Mouse (Mus musculus) embryonic stem cell, embryonic (primary cell): ENCODE results near the gene Prkd2.

ENCODE experiments used
- CTCF ChIA-PET, 4 experiments: fragments of 300-600 bp in 2 of 4; fragments of 350-600 bp in 2 of 4; sonication (Branson Sonifier 250); formaldehyde crosslinking; loops; one replicate each; lab custom pipeline; 2022; ENCODE audit warnings: inconsistent platforms in 2 of 4; lab: Charles Lee
- POLR2A ChIA-PET, 4 experiments: fragments of 300-600 bp in 2 of 4; fragments of 350-600 bp in 2 of 4; sonication (Branson Sonifier 250); formaldehyde crosslinking; loops; one replicate each; lab custom pipeline; 2022; ENCODE audit warnings: antibody characterized with exemption in 4 of 4, inconsistent platforms in 1 of 4; lab: Charles Lee

Prkd2 gene

DNA sequence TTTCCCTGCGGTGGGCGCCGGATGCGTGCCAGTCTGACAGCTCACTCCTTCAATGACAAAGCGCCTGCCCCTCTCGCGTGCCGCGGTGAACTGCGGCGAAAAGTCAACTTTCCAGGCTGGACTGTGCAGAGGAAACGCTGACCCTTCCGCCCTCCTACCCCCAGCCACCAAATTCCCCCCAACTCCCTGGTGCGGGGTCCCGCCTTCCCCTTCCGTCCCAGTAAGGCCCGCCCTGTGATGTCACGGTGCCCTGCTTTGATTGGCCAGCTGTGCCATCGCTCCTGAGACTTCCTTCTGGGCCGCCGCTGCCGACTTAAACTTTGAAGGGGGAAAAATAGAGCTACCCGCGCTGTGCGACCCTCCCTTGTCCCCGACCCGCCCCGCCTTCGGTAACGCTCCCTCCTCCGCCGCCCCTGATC lies at the start of gene Prkd2:
Gene Prkd2, plus strand, starts transcription at position 258 of the 419 bp plus-strand sequence.
- POLR2A ChIA-PET: interaction anchor here (0.6 to 2.8 kb wide), 20 partner anchors 9 to 181 kb away, joined by 3 to 10 read pairs (median 4); partner anchors contain the start of genes Slc1a5 (in 2 of the 4), Strn4 (in 2 of the 4) and Fkrp (in 1 of the 4)
- CTCF ChIA-PET: interaction anchor here (0.5 to 2.6 kb wide), 19 partner anchors 12 to 466 kb away, joined by 3 to 7 read pairs (median 3); partner anchors contain the start of gene Gng8 (in 1 of the 4)

DNA sequence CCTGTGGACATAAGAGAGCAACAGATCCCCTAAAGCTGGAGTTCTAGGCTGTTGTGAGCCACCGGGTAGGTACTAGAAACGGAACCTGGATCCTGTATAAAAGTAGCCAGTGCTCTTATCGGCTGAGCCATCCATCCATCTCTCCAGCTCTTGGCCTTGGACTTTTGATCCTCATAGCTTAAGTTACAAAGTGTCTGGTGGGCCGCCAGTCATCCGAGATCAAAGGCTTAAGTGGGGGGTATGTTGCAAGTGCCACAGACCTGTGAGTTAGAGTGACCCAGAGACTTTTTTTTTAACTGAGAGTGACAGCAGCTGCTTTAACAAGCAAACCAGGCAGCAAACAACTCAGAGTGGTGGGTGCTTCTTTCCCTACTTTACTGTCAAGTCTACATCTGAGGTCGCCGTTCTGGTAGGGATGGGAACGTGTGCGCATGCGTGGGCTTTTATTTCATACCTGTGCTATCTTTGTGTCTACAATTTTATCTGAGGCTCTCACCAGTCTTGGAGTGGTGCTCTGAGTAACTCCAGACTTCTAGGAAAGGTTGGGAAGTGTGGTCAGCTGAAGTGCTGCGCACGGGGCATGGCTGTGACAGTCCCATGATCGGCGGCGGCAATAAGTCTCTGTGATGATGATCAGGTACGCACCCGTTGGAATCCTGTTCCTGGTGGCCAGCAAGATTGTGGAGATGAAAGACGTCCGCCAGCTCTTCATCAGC lies 49.5 kb upstream of the Prkd2 start:
- CTCF ChIA-PET: interaction anchor here in 3 of 4 experiments (0.6 to 1.2 kb wide), 8 partner anchors 8 to 290 kb away, joined by 3 to 5 read pairs (median 3); partner anchors contain the start of gene Gng8 (in 1 of the 3)
- POLR2A ChIA-PET: interaction anchor here (0.6 to 4.9 kb wide), 22 partner anchors 9 to 508 kb away, joined by 3 to 76 read pairs (median 4); partner anchors contain the start of genes Slc1a5 (in 3 of the 4), Ap2s1 (in 2 of the 4) and Dact3 (in 1 of the 4)

DNA sequence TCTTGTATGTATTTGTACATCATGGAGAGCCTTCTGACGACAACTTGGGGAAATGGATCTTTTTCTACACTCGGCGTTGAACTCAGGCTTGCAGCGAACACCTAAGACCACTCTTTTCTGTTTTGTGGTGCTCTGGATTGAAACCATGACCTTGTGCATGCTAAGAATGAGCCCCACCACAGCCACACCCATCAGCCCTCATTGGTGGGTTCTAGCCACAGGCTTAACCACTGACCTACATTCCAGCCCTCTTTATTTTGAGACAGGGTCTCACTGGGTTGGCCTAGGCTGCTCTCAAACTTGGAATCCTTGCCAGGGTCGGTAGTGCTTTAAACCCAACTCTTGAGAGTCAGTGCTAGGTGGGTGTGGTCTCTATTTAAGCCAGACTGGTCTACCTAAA lies 47.8 kb upstream of the Prkd2 start:
- POLR2A ChIA-PET: interaction anchor here in 3 of 4 experiments (0.6 to 4.9 kb wide), 17 partner anchors 9 to 47 kb away, joined by 3 to 76 read pairs (median 4); partner anchors contain the start of gene Slc1a5 (in 3 of the 3)
- CTCF ChIA-PET: interaction anchor here in 2 of 4 experiments (0.9 to 1.3 kb wide), 5 partner anchors 49 to 97 kb away, joined by 3 to 6 read pairs (median 4); partner anchors contain the start of gene Gng8 (in 1 of the 2)

DNA sequence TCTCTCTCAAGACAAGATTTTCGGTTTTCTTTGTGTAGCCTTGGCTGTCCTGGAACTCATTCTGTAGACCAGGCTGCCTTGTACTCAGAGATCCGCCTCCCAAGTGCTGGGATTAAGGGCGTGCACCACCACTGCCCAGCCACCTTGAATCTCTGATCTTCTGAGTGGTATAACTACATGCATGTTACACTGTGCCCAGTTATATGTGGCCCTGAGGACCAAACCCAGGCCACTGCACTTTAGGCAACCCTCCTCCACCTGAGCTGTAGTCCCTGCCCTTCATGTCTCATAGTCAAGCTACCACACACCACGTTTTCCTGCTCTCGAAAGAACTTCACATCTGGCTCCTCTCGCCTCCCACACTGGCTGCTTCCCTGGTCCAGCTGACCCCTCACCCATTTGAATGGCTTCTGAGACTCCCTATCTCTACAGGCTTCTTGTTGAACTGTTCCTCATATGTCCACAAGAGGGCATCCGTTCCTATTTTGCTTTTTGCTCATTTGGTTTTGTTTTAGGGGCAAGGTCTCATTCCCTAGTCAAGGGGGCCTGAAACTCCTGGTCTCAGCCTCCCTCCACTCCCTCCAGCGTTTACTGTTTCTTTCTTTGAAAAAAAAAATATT lies 38.2 kb upstream of the Prkd2 start:
- ChIA-PET POLR2A (interaction anchor here in 2 of 4 experiments (0.6 to 1.5 kb wide), 3 partner anchors 10 to 61 kb away, joined by 3 to 12 read pairs (median 5); no protein-coding TSS in a partner anchor), CTCF (interaction anchor here in 3 of 4 experiments (0.7 to 1.1 kb wide), 3 partner anchors 24 to 71 kb away, joined by 3 to 4 read pairs (median 3); no protein-coding TSS in a partner anchor)

DNA sequence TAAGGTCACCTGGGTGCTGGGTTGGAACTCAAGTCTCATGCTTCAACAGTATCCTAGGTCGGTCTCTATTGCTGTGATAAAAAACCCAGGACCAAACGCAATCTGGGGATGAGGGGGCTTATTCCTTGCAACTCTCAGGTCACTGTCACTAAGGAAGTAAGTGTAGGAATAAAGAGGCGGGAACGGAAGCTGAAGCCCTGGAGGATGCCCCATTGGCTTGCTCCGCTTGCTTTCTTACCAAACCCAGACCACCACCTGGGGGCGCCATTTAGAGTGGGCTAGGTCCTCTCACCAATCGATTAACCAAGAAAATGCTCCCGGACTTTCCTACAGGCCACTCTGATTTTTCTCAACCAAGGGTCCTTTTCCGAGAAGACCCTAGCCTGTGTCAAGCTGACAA lies 34.8 kb upstream of the Prkd2 start:
- ChIA-PET POLR2A (interaction anchor here (0.5 to 1.7 kb wide), 24 partner anchors 9 to 191 kb away, joined by 3 to 8 read pairs (median 4); partner anchors contain the start of genes Slc1a5 (in 3 of the 4), Fkrp (in 1 of the 4), Gng8 (in 1 of the 4) and Prkd2 (in 1 of the 4)), CTCF (interaction anchor here (0.5 to 2.0 kb wide), 40 partner anchors 8 to 263 kb away, joined by 3 to 15 read pairs (median 4); partner anchors contain the start of genes Gng8 (in 2 of the 4), Fkrp (in 1 of the 4), Gm42372 (in 1 of the 4) and Prkd2 (in 1 of the 4))

DNA sequence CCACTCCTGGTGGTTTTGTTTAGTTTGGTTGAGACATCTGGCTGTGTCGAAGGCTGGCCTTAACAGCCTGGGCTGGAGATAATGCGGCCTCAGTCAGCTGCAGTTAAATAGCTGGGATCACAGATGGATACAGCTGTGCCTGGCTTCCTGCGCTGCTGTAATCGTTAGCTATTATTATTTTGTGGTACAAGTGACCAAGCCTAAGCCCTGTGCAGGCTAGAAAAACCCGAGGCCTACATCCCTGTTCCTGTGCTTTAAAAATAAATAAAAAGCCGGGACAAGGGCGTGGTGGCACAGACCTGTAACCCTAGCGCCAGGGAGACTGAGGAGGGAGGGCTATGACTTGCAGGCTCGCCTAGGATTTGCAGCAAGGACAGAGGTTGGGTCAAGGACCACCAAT lies 34.1 kb upstream of the Prkd2 start:
- ChIA-PET POLR2A (interaction anchor here in 2 of 4 experiments (0.6 to 1.7 kb wide), 7 partner anchors 12 to 94 kb away, joined by 3 to 6 read pairs (median 3); no protein-coding TSS in a partner anchor), CTCF (interaction anchor here in 3 of 4 experiments (0.5 to 2.0 kb wide), 10 partner anchors 11 to 87 kb away, joined by 3 to 15 read pairs (median 4); partner anchors contain the start of gene Gng8 (in 1 of the 3))

DNA sequence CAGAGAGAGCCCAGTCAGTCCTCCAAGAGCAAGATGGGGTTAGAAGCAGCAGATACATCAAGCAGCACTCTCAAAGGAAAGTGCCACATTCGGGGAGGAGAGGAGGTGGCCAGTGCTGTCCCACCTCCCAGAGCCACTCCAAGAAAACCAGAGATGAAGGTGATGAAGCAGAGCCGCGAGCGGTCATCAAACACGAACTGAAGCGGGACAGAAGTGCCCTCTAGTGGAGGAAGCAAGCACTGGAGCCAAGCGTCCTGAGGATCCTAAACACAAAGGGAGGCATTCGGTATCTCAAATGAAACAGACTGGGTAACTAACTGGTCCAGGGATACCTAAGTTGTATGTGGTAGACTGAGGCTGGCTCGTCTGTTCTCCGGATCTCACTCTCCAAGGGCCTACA lies 33.0 kb upstream of the Prkd2 start:
- ChIA-PET POLR2A (interaction anchor here in 2 of 4 experiments (0.7 to 3.6 kb wide), 17 partner anchors 11 to 82 kb away, joined by 3 to 15 read pairs (median 4); partner anchors contain the start of genes Slc1a5 (in 2 of the 2) and Gng8 (in 1 of the 2)), CTCF (interaction anchor here in 2 of 4 experiments (0.6 to 3.8 kb wide), 8 partner anchors 10 to 284 kb away, joined by 3 to 18 read pairs (median 5); partner anchors contain the start of gene Gng8 (in 1 of the 2))

DNA sequence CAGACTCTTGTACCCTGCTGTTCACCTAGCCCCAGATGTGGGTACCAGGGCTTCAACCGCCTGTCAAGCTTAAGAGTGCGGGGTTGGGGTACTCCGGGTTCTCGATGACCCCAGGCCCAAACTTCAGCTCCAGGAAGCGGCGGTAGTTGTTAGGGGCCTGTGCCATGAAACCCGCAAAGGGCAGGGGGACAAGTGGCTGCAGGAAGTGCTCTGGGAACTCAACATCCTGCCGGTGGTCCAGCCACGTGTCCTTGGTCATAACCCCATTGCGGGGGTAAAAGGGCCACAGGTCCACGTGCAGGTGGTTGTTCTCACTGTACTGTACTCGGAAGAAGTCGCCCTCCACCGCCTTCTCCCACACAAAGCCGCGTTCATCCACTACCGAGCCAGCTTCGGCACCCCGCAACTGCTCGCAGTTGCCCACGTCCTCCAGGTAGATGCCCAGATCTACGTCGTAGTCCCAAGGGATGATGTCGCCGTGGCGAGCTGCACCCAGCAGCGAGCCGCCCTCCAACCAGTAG lies 32.2 kb upstream of the Prkd2 start:
- CTCF ChIA-PET: interaction anchor here in 3 of 4 experiments (0.6 to 3.8 kb wide), 19 partner anchors 9 to 284 kb away, joined by 3 to 18 read pairs (median 4); partner anchors contain the start of gene Gng8 (in 1 of the 3)

DNA sequence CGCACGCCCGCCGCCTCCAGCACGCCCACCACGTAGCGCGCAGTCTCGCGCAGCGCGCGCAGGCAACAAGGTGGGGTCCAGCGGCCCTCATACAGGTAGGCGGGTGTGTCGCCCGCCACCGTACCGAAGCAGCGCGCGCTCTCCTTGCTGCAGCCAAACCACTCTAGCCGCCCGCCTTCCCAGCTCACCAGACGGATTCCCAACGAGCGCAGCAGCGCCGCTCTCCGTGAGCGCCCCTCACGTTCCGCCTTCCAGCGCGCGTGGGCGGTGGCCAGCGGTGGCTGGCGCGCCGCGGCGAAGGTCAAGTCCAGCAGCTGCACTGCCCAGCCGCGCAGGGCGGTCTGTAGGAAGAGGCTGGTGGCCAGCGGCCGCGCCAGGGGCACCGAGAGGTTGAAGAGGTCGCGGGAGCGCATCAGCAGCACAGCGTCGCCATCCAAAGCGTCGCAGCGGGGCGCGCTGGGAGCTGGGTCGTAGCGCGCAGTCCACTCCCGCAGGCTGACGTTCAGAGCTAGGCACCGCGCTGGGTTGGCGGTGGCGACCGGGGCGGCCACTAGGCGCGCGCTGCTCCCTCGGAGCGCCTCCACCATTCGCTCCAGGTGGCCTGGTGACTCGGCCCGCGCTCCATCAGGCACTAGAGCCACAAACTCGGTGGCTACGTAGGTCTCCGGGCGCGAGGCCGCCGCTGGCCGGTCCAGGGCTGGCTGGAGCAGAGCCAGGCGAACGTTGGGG lies 31.6 kb upstream of the Prkd2 start:
- POLR2A ChIA-PET: interaction anchor here (0.8 to 3.6 kb wide), 28 partner anchors 9 to 516 kb away, joined by 3 to 15 read pairs (median 4); partner anchors contain the start of genes Gng8 (in 1 of the 4) and Slc1a5 (in 1 of the 4)
- CTCF ChIA-PET: interaction anchor here in 3 of 4 experiments (0.5 to 3.8 kb wide), 28 partner anchors 10 to 521 kb away, joined by 3 to 18 read pairs (median 4); partner anchors contain the start of genes Dact3 (in 1 of the 3) and Gng8 (in 1 of the 3)

More for the DNA sequence above, 32.2 kb upstream of the Prkd2 start:
- POLR2A ChIA-PET: interaction anchor here (0.8 to 3.6 kb wide), 28 partner anchors 8 to 516 kb away, joined by 3 to 15 read pairs (median 4); partner anchors contain the start of genes Slc1a5 (in 2 of the 4) and Gng8 (in 1 of the 4)

DNA sequence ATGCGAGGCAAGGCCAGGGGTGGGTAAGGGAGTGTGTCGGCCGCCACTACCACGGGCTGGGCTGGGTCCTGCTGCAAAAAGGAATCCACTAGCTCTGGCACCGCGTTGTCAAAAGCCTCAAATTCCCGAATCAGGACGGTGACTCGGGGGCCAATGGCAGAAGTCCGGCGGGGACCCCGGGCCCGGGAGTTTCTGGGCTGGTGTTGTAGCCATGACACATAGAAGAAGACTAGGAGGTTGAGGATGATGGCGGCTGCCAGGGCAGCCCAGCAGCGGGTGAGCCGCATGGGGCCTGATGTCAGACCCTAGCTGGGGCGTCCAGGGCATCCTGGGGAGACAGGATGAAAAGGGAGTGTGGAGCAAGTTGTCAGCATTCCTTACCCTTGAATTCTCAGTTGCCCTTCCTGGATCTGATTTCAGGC lies 31.0 kb upstream of the Prkd2 start:
- ChIA-PET CTCF (interaction anchor here in 3 of 4 experiments (0.5 to 3.8 kb wide), 28 partner anchors 12 to 197 kb away, joined by 3 to 18 read pairs (median 4); partner anchors contain the start of genes Arhgap35 (in 1 of the 3), Dact3 (in 1 of the 3) and Gng8 (in 1 of the 3)), POLR2A (interaction anchor here in 3 of 4 experiments (1.0 to 3.6 kb wide), 17 partner anchors 9 to 517 kb away, joined by 3 to 15 read pairs (median 8); partner anchors contain the start of gene Slc1a5 (in 1 of the 3))

DNA sequence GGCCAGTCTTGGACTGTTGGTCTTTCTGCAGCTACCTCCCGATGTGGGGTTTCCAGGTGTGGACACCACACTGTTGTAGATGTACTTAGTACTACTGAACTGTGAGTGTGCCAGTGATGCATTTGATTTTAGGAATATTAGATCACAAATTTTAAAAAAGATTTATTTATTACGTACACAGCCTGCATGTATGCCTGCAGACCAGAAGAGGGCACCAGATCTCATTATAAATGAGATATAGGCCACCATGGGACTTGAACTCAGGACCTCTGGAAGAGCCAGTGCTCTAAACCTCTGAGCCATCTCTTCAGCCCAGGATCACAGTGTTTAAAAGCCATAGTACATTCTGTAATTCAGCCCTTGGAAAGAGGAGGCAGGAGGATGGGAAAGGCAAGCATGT lies 30.2 kb upstream of the Prkd2 start:
- POLR2A ChIA-PET: interaction anchor here in 2 of 4 experiments (1.7 to 3.6 kb wide), 4 partner anchors 27 to 32 kb away, joined by 4 to 15 read pairs (median 10); partner anchors contain the start of gene Slc1a5 (in 1 of the 2)
- CTCF ChIA-PET: interaction anchor here in 1 of 4 experiments (1.0 to 3.8 kb wide), 5 partner anchors 11 to 164 kb away, joined by 3 to 18 read pairs (median 3); partner anchors contain the start of gene Gng8

DNA sequence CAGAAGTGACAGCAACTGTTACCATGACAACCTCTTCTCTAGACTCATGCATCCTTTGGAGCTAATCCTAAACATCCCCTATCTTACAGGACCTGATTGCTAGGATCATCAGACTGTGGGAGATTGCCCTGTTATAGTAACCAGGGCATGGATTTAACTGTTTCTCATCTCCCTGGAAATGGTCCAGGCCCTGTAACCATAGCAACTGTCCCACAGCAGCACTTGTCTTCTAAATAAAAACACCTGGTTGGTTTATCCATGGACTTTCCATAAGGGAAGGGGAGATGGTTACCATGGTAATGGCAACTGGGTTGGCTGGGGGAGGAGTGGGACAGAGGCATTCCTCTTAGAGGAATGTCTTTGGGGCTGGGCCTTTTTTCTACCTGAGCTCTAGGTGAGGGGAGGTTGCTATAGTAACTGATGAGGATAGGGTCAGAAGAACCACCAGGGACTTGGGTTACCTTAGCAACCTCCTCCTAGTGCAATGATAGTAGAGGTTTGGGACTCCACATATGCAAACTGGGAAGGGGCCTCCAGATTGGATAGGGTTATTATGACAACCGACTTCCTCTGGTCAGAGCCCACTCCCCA lies 27.3 kb upstream of the Prkd2 start, which contains the start of gene Strn4:
Gene Strn4, plus strand, starts transcription at position 539 of the 591 bp plus-strand sequence.
- POLR2A ChIA-PET: interaction anchor here in 3 of 4 experiments (0.7 to 2.4 kb wide), 10 partner anchors 13 to 201 kb away, joined by 3 to 7 read pairs (median 3); partner anchors contain the start of genes Prkd2 (in 2 of the 3), Arhgap35 (in 1 of the 3) and Calm3 (in 1 of the 3)
- CTCF ChIA-PET: interaction anchor here in 1 of 4 experiments (0.9 to 1.4 kb wide), 3 partner anchors 46 to 352 kb away, joined by 3 to 4 read pairs (median 3); no protein-coding TSS in a partner anchor

DNA sequence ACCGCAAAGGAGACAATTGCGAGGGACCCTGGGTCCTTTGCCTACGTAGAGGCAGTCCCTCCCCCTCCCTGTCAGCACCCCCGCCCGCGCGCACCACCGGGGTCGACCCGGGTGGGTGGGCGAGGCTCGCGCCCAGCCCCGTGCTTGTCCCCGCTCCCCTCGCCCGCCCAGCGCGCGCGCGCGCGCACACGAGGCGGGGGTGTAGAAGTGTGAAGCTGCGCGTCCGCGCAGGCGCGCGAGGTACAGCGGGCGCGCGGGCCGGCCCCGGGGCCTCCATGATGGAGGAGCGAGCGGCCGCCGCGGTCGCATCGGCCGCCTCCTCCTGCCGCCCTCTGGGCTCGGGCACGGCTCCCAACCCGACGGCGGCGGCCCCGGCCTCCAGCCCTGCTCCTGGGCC lies 26.6 kb upstream of the Prkd2 start:
- CTCF ChIA-PET: interaction anchor here in 1 of 4 experiments (0.6 to 1.0 kb wide), 3 partner anchors 8 to 353 kb away, joined by 3 read pairs; no protein-coding TSS in a partner anchor
- POLR2A ChIA-PET: interaction anchor here in 3 of 4 experiments (0.5 to 2.4 kb wide), 7 partner anchors 14 to 178 kb away, joined by 3 to 7 read pairs (median 3); partner anchors contain the start of genes Prkd2 (in 2 of the 3) and Calm3 (in 1 of the 3)

DNA sequence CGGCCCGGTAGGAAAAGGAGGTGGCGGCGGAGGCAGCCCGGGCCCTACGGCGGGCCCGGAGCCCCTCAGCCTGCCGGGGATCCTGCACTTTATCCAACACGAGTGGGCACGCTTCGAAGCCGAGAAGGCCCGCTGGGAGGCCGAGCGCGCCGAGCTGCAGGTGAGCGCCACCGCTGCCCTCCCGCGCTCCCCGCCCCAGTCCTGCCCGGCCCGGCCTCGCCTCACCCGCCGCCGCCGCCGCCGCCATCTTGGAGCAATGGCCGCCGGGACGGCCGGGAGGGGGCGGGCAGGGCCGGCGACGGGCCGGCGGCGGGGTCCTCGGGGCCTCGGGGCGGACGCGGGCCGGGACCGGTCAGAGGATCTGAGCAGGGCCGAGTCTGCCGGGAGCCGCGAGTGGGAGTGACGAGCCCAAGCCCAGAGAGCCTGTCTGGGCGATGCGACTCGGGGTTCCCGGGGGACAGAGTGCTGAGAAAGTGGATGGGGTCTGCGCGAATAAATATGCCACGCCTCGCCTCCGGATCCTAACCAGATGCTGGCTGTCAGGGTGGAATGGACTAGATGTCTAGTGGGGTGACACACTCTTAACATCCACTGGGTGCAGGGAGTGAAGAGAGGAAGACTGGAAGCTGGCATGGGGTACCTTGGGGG lies 26.1 kb upstream of the Prkd2 start, which contains the start of gene Fkrp:
Gene Fkrp, minus strand, starts transcription at position 258 of the 648 bp plus-strand sequence.
- CTCF ChIA-PET: interaction anchor here in 2 of 4 experiments (0.6 to 1.2 kb wide), 5 partner anchors 9 to 56 kb away, joined by 3 to 4 read pairs (median 3); partner anchors contain the start of gene Prkd2 (in 1 of the 2)
- POLR2A ChIA-PET: interaction anchor here in 2 of 4 experiments (0.5 to 2.4 kb wide), 8 partner anchors 9 to 177 kb away, joined by 3 to 7 read pairs (median 4); partner anchors contain the start of gene Prkd2 (in 1 of the 2)
